Mouse (Mus musculus) granulocyte monocyte progenitor cell, adult 5-6 weeks (primary cell): ENCODE results near the gene St8sia2. TPM values are rescaled to one million over a fixed set of nuclear protein-coding genes. Genes with fewer than 3 reads are reported as not detected.

ENCODE experiments used
- ATAC-seq: replicated peaks from 2 replicates; pipeline ENCODE4 v1.8.0; 2016; ENCODE audit warnings: mild to moderate bottlenecking, moderate TSS enrichment, inconsistent platforms; ENCODE audit not compliant: poor library complexity, severe bottlenecking
- total RNA-seq, 2 experiments: library from RNA; stranded (forward) in 1 of 2; stranded (reverse) in 1 of 2; fragments of 200-712, 200-1000 nt in 1 of 2; fragments of >200 nt in 1 of 2; fragmentation: Nextera tagmentation in 1 of 2; gene quantifications; 2 replicates each; pipeline ENCODE4 v1.2.3; 2014 to 2017

Gene St8sia2
- total RNA-seq, 2 experiments from 2014 or later, result 1.7 TPM; not detected in 1

GRCm38 (mm10) chr7:74000743-74001510 lies 12.6 kb downstream of the St8sia2 start:
- ATAC-seq, result no peak

DNA sequence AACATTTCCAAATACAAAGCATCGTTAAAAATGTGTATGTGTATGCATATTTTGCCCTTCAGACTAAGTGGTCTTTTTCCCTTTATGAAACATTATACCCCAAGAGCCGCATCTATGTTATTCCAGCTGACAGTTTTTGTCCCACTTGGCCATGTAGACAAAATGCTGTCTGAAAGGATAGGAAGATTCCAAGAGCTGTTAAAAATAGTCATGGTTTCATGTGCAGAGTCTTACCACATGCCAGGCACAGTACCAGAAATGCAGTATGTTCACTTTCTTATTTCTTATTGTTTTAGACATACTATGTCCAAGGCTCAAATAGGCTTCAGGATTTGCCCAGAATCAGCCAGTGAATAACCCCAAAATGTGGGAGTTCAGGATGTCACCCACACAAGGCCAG lies 24.1 kb downstream of the St8sia2 start:
- no peak for ATAC-seq

GRCm38 (mm10) chr7:73972157-73972556 lies 41.3 kb downstream of the St8sia2 start:
- peak; percentile 96 for ATAC-seq

GRCm38 (mm10) chr7:73965164-73965563 lies 48.3 kb downstream of the St8sia2 start:
- ATAC-seq, result no peak

- ATAC-seq, result no peak
Observed at GRCm38 (mm10) chr7:73962431-73962830, 51.1 kb downstream of the St8sia2 start.

DNA sequence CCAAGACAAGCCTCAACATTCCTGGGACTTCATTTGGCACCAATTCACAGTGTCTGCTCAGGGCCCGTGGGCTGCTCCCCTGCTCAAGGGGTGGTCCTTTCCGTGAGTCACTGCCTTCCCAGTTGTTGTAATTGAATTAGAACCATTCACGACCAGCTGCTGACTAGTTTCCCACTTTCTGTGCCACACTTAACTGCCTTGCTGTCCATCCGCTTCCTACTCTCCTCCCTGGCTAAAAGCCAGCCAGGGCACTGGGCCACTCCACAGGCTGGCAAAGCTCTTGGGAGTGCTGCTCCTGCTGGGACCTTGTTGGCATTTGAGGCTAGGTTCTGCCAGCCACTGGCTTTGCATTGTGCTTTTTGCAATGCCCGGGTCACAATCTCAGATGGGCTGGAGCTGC lies 59.0 kb downstream of the St8sia2 start:
- ATAC-seq, result no peak

DNA sequence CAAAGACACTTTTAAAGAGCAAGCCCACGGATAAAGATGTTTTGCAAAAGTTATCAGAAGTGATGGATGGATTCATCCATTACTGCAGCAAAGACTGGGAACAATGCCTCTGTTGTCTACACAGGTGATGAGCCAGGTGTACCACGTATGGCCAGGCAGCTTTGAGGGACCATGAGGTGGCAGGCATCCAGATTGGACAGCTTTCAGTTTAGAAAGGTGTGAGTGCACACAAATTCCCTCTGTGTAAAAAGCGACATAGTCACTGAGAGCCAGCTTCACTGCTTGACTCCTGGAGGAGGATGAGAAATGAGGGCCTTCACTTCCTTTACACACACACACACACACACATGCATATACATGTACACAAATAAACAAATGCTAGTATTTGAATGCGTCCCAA lies 60.4 kb downstream of the St8sia2 start:
- ATAC-seq, result no peak

- ATAC-seq, result no peak
Observed at GRCm38 (mm10) chr7:73941640-73942039, 71.8 kb downstream of the St8sia2 start.

- no peak for ATAC-seq
Observed at GRCm38 (mm10) chr7:73939236-73939635, 74.3 kb downstream of the St8sia2 start.

GRCm38 (mm10) chr7:73938046-73938810 lies 75.3 kb downstream of the St8sia2 start:
- ATAC-seq, result no peak

- no peak for ATAC-seq
Observed at GRCm38 (mm10) chr7:73936119-73936518, 77.4 kb downstream of the St8sia2 start.

- no peak for ATAC-seq
Observed at GRCm38 (mm10) chr7:73935703-73936102, 77.8 kb downstream of the St8sia2 start.

DNA sequence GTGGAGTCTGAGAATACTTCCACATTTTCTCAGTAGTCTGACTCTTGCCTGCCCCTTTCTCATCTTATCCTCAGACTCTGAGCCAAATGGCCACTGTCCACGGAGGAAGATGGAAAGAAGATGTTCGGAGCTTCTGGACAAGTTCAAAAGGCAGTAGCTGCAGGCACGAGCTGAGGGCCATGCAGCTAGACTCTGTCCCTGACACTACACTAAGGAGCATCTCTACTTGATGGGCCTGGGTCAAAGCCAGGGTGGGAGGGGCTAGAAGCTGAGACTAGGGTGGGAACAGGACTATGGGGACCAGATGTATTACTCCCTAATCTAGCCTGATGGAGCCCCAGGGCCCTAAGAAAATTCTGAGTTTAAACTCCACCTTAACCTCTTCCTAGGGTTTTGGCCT lies 80.5 kb downstream of the St8sia2 start:
- ATAC-seq, result no peak

GRCm38 (mm10) chr7:73920921-73921485 lies 92.5 kb downstream of the St8sia2 start:
- ATAC-seq, result no peak

GRCm38 (mm10) chr7:73917633-73918311 lies 95.7 kb downstream of the St8sia2 start:
- ATAC-seq, result no peak

DNA sequence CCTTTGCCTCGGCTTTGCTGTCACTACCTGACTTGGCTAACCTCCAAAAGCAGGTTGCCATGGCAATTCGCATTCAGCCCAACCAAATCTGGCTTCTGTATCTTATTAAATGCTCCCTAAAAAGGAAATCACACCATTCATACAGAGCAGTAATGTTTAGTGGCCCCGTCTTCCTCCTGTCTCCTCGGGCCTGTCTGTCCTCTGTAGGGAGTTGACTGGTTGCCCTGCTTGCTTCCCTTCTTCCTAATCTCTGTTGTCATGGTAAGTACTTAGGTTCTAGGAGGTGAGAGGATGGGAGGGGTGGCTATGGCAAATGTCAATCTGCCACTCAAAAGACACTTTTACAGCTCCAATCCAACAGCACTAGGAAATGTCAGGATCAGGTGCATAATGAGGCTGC lies 101.6 kb downstream of the St8sia2 start:
- ATAC-seq, result no peak

DNA sequence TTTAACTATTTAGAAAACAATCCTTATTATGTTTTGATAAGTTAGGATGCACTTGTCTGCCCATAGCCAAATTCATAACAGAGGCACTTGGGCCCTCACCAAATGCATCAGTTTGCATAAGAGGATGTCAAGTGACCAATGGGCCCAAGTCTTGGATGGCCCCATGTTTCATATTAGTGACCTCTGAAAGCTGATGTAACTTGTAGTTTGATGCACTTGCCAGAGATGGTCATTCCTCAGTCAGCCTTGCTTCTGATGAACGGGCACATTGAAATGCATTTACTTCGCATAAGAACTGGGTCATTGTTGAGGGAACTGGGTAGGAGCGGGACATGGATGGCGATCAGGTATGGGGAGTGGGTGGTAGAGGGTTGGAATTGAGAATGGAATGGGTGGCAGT lies 102.6 kb downstream of the St8sia2 start:
- no peak for ATAC-seq

GRCm38 (mm10) chr7:73909432-73910205 lies 103.9 kb downstream of the St8sia2 start:
- no peak for ATAC-seq

- ATAC-seq, result no peak
Observed at GRCm38 (mm10) chr7:73894506-73894905, 119.0 kb downstream of the St8sia2 start.

DNA sequence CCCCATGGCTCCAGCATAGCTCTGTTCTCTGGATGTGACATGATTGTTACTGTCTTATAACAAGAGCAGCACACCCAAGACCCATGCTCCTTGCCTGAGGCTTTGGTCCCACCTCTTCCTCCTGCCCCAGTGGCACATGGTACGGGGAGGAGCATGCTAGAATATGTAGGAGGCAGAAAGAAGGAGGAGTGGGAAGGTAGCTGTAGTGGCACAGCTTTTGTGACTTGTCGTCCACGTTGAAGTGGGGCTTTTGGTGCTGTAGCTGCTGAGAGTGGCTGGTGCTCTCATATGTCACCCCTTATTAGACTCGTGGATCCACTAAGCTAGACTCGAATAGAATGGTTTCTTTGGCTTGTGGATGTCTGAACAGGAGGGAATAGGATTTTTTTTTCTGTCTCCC lies 121.7 kb downstream of the St8sia2 start:
- no peak for ATAC-seq
